Mouse (Mus musculus) heart, embryonic 14.5 days (tissue): ENCODE results near the gene Gm9732. TPM values are rescaled to one million over a fixed set of nuclear protein-coding genes. Genes with fewer than 3 reads are reported as not detected.
"Not testable (repeated sequence)": the region's sequence is repeated elsewhere in the genome, so short reads cannot be mapped to it uniquely, and the experiment has no call there.

ENCODE experiments used
- ATAC-seq: fragments of 200-750 bp; cut with Nextera tagmentation; 2 replicates; pipeline ENCODE4 v1.8.0; 2017; ENCODE audit warnings: low read depth, moderate TSS enrichment; ENCODE audit not compliant: insufficient number of reproducible peaks, insufficient read depth, low FRiP score
- H3K27ac ChIP-seq, 2 experiments: fragments of 200-500 bp in 1 of 2; fragments of 300-500 bp in 1 of 2; sonication (generic) in 1 of 2; replicated peaks in 1 of 2; 2 replicates each; pipeline ENCODE4 v1.5.1; 2012 to 2014; ENCODE audit warnings: low read depth in 2 of 2, low read length in 2 of 2, control low read depth in 1 of 2, mild to moderate bottlenecking in 1 of 2, mixed read lengths in 1 of 2; ENCODE audit not compliant: control insufficient read depth in 1 of 2, insufficient read depth in 1 of 2
- H3K27me3 ChIP-seq: fragments of 300-500 bp; sonication (generic); 2 replicates; pipeline ENCODE4 v1.6.1; 2014; ENCODE audit warnings: mild to moderate bottlenecking, low read length, control low read depth; ENCODE audit not compliant: control insufficient read depth, insufficient read depth
- H3K36me3 ChIP-seq: fragments of 300-500 bp; sonication (generic); 2 replicates; pipeline ENCODE4 v1.6.1; 2014; ENCODE audit warnings: mild to moderate bottlenecking, control low read depth, low read length, mixed read lengths; ENCODE audit not compliant: control insufficient read depth, insufficient read depth
- H3K4me1 ChIP-seq, 2 experiments: fragments of 200-500 bp in 1 of 2; fragments of 300-500 bp in 1 of 2; sonication (generic) in 1 of 2; 2 replicates each; pipeline ENCODE4 v1.6.1; 2012 to 2014; ENCODE audit warnings: low read length in 2 of 2, control low read depth in 1 of 2, mixed read lengths in 1 of 2; ENCODE audit not compliant: control insufficient read depth in 2 of 2, insufficient read depth in 2 of 2
- H3K4me2 ChIP-seq: fragments of 300-500 bp; sonication (generic); 2 replicates; pipeline ENCODE4 v1.6.1; 2014; ENCODE audit warnings: mild to moderate bottlenecking, low read length
- H3K4me3 ChIP-seq, 2 experiments: fragments of 200-500 bp in 1 of 2; fragments of 300-500 bp in 1 of 2; sonication (generic) in 1 of 2; 2 replicates each; pipeline ENCODE4 v1.5.1; 2012 to 2014; ENCODE audit warnings: low read length in 2 of 2, mild to moderate bottlenecking in 2 of 2, control low read depth in 1 of 2, low read depth in 1 of 2, moderate library complexity in 1 of 2; ENCODE audit not compliant: control insufficient read depth in 1 of 2, insufficient read depth in 1 of 2
- H3K9ac ChIP-seq: fragments of 300-500 bp; sonication (generic); 2 replicates; pipeline ENCODE4 v1.6.1; 2014; ENCODE audit warnings: mild to moderate bottlenecking, low read length
- H3K9me3 ChIP-seq: fragments of 300-500 bp; sonication (generic); 2 replicates; pipeline ENCODE4 v1.6.1; 2016; ENCODE audit warnings: low read length, control low read depth; ENCODE audit not compliant: control insufficient read depth
- WGBS: fragments of 180-500 bp; shearing (Covaris S2); extraction: QIAGEN DNeasy Blood & Tissue Kit; methylation state at CpG from one replicate; pipeline ENCODE4 v1.1.7; 2014; 5-methylcytosine and 5-hydroxymethylcytosine counted together
- polyA plus RNA-seq: library from polyadenylated mRNA; unstranded; fragments of >200 nt; fragmentation: Nextera tagmentation; extraction: Ambion mirVana; gene quantifications from 2 replicates; pipeline ENCODE4 v1.2.1, GENCODE M21; 2014

The Gm9732 gene
- polyA plus RNA-seq, 1 experiment from 2014 or later = not detected

- not testable (repeated sequence) for H3K4me1 ChIP-seq, H3K36me3 ChIP-seq, H3K27me3 ChIP-seq, ATAC-seq, H3K4me3 ChIP-seq, H3K4me2 ChIP-seq, H3K27ac ChIP-seq, H3K9me3 ChIP-seq, H3K9ac ChIP-seq
- 82% methylated on average over 3 of the region's 3 CpGs for WGBS
Measured at GRCm38 (mm10) chr14:43263421-43263820, 11.4 kb upstream of the Gm9732 start.

- H3K4me2 ChIP-seq, H3K27ac ChIP-seq, H3K9ac ChIP-seq, ATAC-seq, H3K27me3 ChIP-seq, H3K4me3 ChIP-seq, H3K36me3 ChIP-seq, H3K9me3 ChIP-seq, H3K4me1 ChIP-seq: not testable (repeated sequence)
- 33% methylated on average over 2 of the region's 2 CpGs for WGBS
Measured at GRCm38 (mm10) chr14:43268521-43269084, 6.2 kb upstream of the Gm9732 start.

GRCm38 (mm10) chr14:43269211-43269610 is 5.6 kb upstream of the Gm9732 start:
- not testable (repeated sequence) for H3K4me2 ChIP-seq, H3K4me1 ChIP-seq, H3K27ac ChIP-seq, H3K36me3 ChIP-seq, H3K9me3 ChIP-seq, H3K4me3 ChIP-seq, ATAC-seq, H3K9ac ChIP-seq, H3K27me3 ChIP-seq
- 79% methylated on average over 3 of the region's 3 CpGs for WGBS

- ATAC-seq, H3K27ac ChIP-seq, H3K9me3 ChIP-seq, H3K4me1 ChIP-seq, H3K9ac ChIP-seq, H3K36me3 ChIP-seq, H3K4me2 ChIP-seq, H3K4me3 ChIP-seq, H3K27me3 ChIP-seq: not testable (repeated sequence)
- WGBS = 59% methylated on average over 1 of the region's 1 CpGs
Measured at GRCm38 (mm10) chr14:43273161-43273560, 1.7 kb upstream of the Gm9732 start.

GRCm38 (mm10) chr14:43275752-43276151 is 916 bp downstream of the Gm9732 start:
- WGBS = 71% methylated on average over 1 of the region's 1 CpGs
- H3K4me1 ChIP-seq, H3K4me2 ChIP-seq, H3K4me3 ChIP-seq, H3K36me3 ChIP-seq, H3K27ac ChIP-seq, ATAC-seq, H3K9me3 ChIP-seq, H3K27me3 ChIP-seq, H3K9ac ChIP-seq: not testable (repeated sequence)

- 47% methylated on average over 2 of the region's 2 CpGs for WGBS
- H3K27ac ChIP-seq, H3K9ac ChIP-seq: not testable (repeated sequence)
Measured at GRCm38 (mm10) chr14:43277468-43277867, 2.6 kb downstream of the Gm9732 start.

GRCm38 (mm10) chr14:43278146-43278545 is 3.3 kb downstream of the Gm9732 start:
- not testable (repeated sequence) for H3K4me2 ChIP-seq, H3K9me3 ChIP-seq, ATAC-seq, H3K4me3 ChIP-seq, H3K36me3 ChIP-seq, H3K27me3 ChIP-seq, H3K9ac ChIP-seq, H3K4me1 ChIP-seq, H3K27ac ChIP-seq
- 41% methylated on average over 4 of the region's 4 CpGs for WGBS

More at GRCm38 (mm10) chr14:43277468-43277867, 2.6 kb downstream of the Gm9732 start:
- H3K36me3 ChIP-seq, ATAC-seq, H3K9me3 ChIP-seq, H3K4me1 ChIP-seq, H3K4me3 ChIP-seq, H3K27me3 ChIP-seq, H3K4me2 ChIP-seq: not testable (repeated sequence)

- H3K4me3 ChIP-seq, H3K4me2 ChIP-seq, H3K36me3 ChIP-seq, H3K27me3 ChIP-seq, H3K4me1 ChIP-seq, ATAC-seq, H3K27ac ChIP-seq, H3K9me3 ChIP-seq, H3K9ac ChIP-seq: not testable (repeated sequence)
- 80% methylated on average over 3 of the region's 3 CpGs for WGBS
Measured at GRCm38 (mm10) chr14:43278681-43279080, 3.8 kb downstream of the Gm9732 start.
